8 mouse cellular contexts compared by ENCODE assay signal in the genomic region with DNA sequence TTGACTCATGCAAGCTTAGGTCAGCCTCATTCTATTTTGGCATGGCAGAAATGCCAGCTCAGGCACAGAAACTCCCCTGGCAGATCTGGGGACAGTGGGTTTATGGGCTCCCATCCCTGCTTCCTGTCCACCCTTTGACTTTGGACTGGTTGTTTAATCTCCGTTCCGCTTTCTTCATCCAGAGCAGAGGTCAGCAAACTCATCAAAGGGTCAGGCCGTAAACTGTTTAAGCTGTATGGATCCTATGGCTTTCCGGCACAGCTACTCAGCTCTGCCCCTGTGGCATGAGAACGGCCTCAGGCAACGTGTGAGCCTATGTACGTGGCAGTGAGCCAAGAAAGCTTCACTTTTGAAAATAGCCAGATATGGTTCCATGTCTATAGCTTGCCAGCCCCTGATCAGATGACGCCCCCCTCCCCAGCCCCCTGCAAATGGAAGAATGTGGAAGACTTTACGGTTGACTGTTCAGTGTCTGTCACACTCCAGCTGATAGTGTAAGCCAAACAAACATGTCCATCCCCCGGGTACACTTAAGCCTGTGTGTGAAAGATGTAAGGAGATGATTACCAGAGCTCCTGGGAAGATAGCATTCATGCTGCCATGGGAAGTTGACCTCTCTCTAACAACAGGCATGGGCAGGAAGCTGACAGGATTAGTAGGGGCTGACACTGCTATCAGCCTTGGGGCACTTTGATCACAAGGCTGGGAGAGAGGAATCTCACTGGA. TPM values are rescaled to one million over a fixed set of nuclear protein-coding genes. Genes with fewer than 3 reads are reported as not detected.
A peak's percentile ranks its signal among the peaks of the same experiment; 100 is the strongest.
DNase-seq lines count a peak whose midpoint lies in the region; ATAC-seq and TF ChIP-seq lines count a peak whose summit lies in the region.

No protein-coding gene starts in this region.

- 0 out of 2 replicates have a peak overlapping the region, but pooled peaks have one; percentile 3 for H3K9ac ChIP-seq in intestine, embryonic 15.5 days

- peak; percentile 75 for ATAC-seq in intestine, embryonic 15.5 days

- H3K9me3 ChIP-seq in intestine, embryonic 15.5 days = no peaks in the 10 kb centered on the region

- DNase-seq in adrenal gland, postnatal 14 days = peak; percentile 23
- no peak for DNase-seq in adrenal gland, adult 8-10 months
- no peak for DNase-seq in spleen, adult 12 weeks (ENCODE audit: low spot score)
- DNase-seq in layer of hippocampus, adult 11-12 months (ENCODE audit: low spot score) = no peak
- DNase-seq in ovary, postnatal 10 days (ENCODE audit: low spot score) = no peak

- no peak overlapping the region for H3K4me3 ChIP-seq in embryonic fibroblast, embryonic 13.5 days (ENCODE audit: insufficient read depth, low read length)
- H3K4me3 ChIP-seq in intestine, embryonic 15.5 days (replicated peaks) = no peak overlapping the region
- no peak overlapping the region for H3K4me3 ChIP-seq in macrophage (ENCODE audit: inconsistent target)

- TF ChIP-seq CTCF in embryonic fibroblast, embryonic 13.5 days (IDR thresholded peaks at IDR 0.05; ENCODE audit: borderline replicate concordance, insufficient read depth, low read length) = no peak

- H3K79me2 ChIP-seq in macrophage (ENCODE audit: inconsistent target) = no peaks in the 10 kb centered on the region

- peak overlapping the region; percentile 96 for H3K27ac ChIP-seq in embryonic fibroblast, embryonic 13.5 days (ENCODE audit: insufficient read depth, low read length)
- peak overlapping the region; percentile 79 for H3K27ac ChIP-seq in intestine, embryonic 15.5 days
- peak overlapping the region; percentile 19; the same call in 1 of the 2 replicates for H3K27ac ChIP-seq in macrophage

- H3K4me1 ChIP-seq in embryonic fibroblast, embryonic 13.5 days (ENCODE audit: control insufficient read depth, insufficient read depth, low read length) = peaks cover 19% of the 10 kb centered on the region
- H3K4me1 ChIP-seq in intestine, embryonic 15.5 days (replicated peaks) = peaks cover 48% of the 10 kb centered on the region

- 5% methylated on average over 10 of the region's 10 CpGs for WGBS in intestine, embryonic 15.5 days
- 81% methylated on average over 10 of the region's 10 CpGs for WGBS in macrophage (ENCODE audit: missing documents)

- H3K4me2 ChIP-seq in intestine, embryonic 15.5 days (replicated peaks) = peak overlapping the region; percentile 17; the same call in 1 of the 2 replicates

- no peaks in the 10 kb centered on the region for H3K27me3 ChIP-seq in intestine, embryonic 15.5 days (replicated peaks)

- no peak for TF ChIP-seq POLR2A in embryonic fibroblast, embryonic 13.5 days (IDR thresholded peaks at IDR 0.05; ENCODE audit: low read depth, low read length)

- H3K36me3 ChIP-seq in intestine, embryonic 15.5 days = no peaks in the 10 kb centered on the region; the same call in 1 of the 2 replicates
- no peaks in the 10 kb centered on the region for H3K36me3 ChIP-seq in macrophage (ENCODE audit: inconsistent target)

RNA-seq across cellular contexts. Expression of a gene that starts 21.1 kb away (rescaled TPM):
- total RNA-seq in adrenal gland, postnatal 14 days (2021) = 65.2 and 75.4 TPM in 2 replicates
- total RNA-seq in adrenal gland, adult 8-10 months (2022) = 10 to 100 TPM; 75.7 to 93.3 (median 83.9) TPM
- polyA plus RNA-seq in embryonic fibroblast, embryonic 13.5 days (2011; ENCODE audit: insufficient read length, low read depth, missing spikeins) = 246 and 249 TPM in 2 replicates
- polyA plus RNA-seq in intestine, embryonic 15.5 days (2015; fragmentation: Nextera tagmentation; extraction: Ambion mirVana) = 37.5 and 38.9 TPM in 2 replicates
- 100 to 1,000 TPM in 9 of 26 experiments, 10 to 100 TPM in 17; 25.8 to 237 (median 74.8) TPM for total RNA-seq in macrophage (2018; cell fraction: chromatin; rRNA removed)
- 100 to 1,000 TPM in 2 of 26 experiments, 10 to 100 TPM in 24; 24.6 to 128 (median 57.7) TPM for total RNA-seq in macrophage (2018; cell fraction: cytosol; rRNA removed)
- total RNA-seq in macrophage (2018; cell fraction: nucleus; rRNA removed) = 100 to 1,000 TPM in 17 of 26 experiments, 10 to 100 TPM in 9; 57.0 to 215 (median 111) TPM
- polyA plus RNA-seq in macrophage (2018) = 44.5 to 77.5 TPM (median 67.5 TPM) in 3 replicates

Comparison
In these comparisons a context has a peak if more than half of its experiments do, and no peak if none do; other contexts are left out.
1. H3K27ac ChIP-seq: peak in every context shown above with its lines; median percentile 96 in embryonic fibroblast, embryonic 13.5 days; 79 in intestine, embryonic 15.5 days; 19 in macrophage.